Mouse (Mus musculus) liver, embryonic 14.5 days (tissue): ENCODE results near the gene 2310061I04Rik.

ENCODE experiments used
- CTCF ChIP-seq: IDR thresholded peaks from 2 replicates; pipeline ENCODE4 v1.5.1; 2016; ENCODE audit warnings: antibody characterized with exemption, low read depth, control low read depth
- EP300 ChIP-seq: IDR thresholded peaks from 2 replicates; pipeline ENCODE4 v1.6.1; 2016; ENCODE audit warnings: antibody characterized with exemption, low read depth

DNA sequence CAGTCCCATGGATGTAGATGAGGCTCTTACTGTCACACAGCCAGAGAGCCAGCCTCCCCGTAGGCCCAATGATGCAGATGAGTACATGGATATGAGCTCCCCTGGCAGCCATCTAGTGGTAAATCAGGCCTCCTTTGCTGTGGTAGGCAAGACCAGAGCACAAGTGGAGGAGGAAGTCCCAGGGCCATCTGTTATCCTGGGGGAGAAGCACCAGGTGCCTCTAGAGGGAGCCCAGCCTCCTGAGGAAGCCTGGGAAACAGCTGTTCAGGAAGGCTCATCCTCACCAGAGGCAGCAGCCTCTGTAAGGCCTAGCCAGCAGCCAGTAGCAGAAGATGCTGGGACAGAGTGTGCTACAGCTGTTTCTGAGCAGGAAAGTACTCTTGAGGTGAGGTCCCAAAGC, 49.1 kb downstream of the 2310061I04Rik start:
- peak; percentile 33 for TF ChIP-seq CTCF
- no peak for TF ChIP-seq EP300
